Mouse (Mus musculus): Measurements from ENCODE around the gene Olfr464. TPM values are rescaled to one million over a fixed set of nuclear protein-coding genes. Genes with fewer than 3 reads are reported as not detected.

Gene Olfr464
- not detected in 4 replicates for total RNA-seq (2023)

DNA sequence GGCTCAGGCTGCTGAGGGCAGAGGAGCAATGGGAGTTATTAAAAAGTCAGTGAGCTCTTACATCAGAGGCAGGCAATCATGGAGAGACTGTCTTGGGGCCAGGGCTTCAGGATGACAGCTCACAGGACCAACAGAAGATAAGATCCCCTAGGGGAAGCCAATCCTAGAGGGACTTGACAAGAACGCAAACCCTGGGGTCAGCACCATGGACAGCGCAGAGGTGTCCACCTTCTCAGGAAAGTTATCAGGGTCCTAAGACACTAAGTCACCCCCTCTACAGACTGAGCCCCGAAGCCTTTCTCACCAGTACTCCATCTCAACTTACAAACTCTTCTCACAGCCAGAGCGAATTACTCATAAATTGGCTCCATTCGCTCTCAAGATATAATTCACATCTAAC lies at the start of gene Olfr464:
Olfr464 (minus strand) TSS at position 2 of the 400 bp plus-strand sequence.

DNA sequence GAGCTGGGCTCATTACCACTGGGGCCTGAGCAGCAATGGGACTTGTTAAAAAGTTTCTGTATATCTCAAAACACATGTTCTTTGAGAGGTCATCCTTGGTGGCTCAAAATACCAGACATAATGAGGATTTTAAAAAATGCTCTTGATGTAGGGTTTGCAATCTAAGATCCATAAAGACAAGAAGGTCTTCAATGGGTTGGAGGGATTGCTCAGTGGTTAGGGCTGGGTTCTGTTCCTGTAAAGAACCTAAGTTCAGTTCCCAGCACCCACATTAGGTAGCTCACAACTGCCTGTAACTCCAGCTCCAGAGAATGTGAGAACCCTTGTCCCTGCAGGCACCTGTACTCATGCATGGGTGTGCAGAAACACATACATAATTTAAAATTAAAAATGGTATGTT lies 23.5 kb downstream of the Olfr464 start, which contains the start of gene Olfr463:
Olfr463 (minus strand) TSS at position 101 of the 400 bp plus-strand sequence.

DNA sequence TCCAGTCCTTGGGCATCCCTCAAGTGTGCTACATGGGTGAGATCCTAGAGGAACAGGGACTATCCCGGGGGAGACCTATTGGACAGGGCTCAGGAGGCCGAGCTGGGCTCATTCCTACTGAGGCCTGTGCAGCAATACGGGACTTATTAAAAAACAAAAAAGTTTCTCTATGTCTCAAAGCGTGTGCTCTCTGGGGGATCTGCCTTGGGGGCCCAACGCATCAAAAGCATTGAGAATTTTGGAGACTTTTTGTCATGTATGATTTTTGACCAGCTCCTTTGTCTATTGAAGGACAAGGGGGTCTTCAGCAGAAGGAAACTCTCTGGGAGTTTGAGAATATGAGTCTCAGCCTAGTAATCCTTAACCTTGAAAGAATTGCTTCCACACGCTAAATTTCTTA lies 28.6 kb downstream of the Olfr464 start, which contains the start of gene Olfr462:
Olfr462 (minus strand) TSS at position 101 of the 400 bp plus-strand sequence.

DNA sequence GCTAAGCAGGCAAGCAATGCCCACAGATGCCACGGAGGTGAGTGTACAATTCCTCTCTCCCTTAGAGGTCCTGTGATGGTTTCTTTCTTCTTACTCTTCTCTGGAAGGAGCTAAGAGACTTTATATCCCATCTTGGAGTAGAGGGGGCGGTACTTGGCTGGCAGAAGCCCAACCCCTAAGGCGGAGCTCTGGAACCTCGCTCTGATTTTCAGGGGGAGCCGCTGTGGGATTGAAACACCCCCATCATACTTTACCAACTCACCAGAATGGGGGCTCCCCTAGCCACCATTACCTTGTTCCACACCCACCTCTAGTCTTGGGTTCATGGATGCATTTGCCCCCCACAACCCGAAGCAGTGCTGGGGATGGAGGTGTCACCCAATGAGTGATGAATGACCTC lies 45.3 kb downstream of the Olfr464 start, which contains the start of gene Epx:
Epx (minus strand) TSS at position 101 of the 400 bp plus-strand sequence.

Other genes with a start within 250 kb of the Olfr464 start
- 129 to 138 TPM (median 134 TPM) in 4 replicates for gene Supt4a, start 183.4 kb downstream of the Olfr464 start, total RNA-seq (2023)
- gene Tspoap1, start 160.4 kb downstream of the Olfr464 start, total RNA-seq (2023), result 10.0 to 14.4 TPM (median 11.1 TPM) in 4 replicates
- 0.54 to 1.1 TPM in 2 of 4 replicates, not detected in the others for gene Mpo, start 127.4 kb downstream of the Olfr464 start, total RNA-seq (2023)
- not detected in 4 replicates for gene Lpo, start 92.7 kb downstream of the Olfr464 start, total RNA-seq (2023)
- gene Mks1, start 67.8 kb downstream of the Olfr464 start, total RNA-seq (2023), result 15.6 to 18.2 TPM (median 16.7 TPM) in 4 replicates
- gene Epx, start 45.4 kb downstream of the Olfr464 start, total RNA-seq (2023), result not detected in 4 replicates
- not detected in 4 replicates for gene Olfr462, start 28.7 kb downstream of the Olfr464 start, total RNA-seq (2023)
- not detected in 4 replicates for gene Olfr463, start 23.6 kb downstream of the Olfr464 start, total RNA-seq (2023)
- 11.3 to 13.6 TPM (median 12.1 TPM) in 4 replicates for gene Dynll2, start 66.6 kb upstream of the Olfr464 start, total RNA-seq (2023)
- gene Srsf1, start 126.4 kb upstream of the Olfr464 start, total RNA-seq (2023), result 318 to 366 TPM (median 354 TPM) in 4 replicates
- 70.3 to 73.4 TPM (median 71.7 TPM) in 4 replicates for gene Vezf1, start 147.3 kb upstream of the Olfr464 start, total RNA-seq (2023)
- 5.0 to 9.4 TPM (median 6.8 TPM) in 4 replicates for gene Cuedc1, start 177.1 kb upstream of the Olfr464 start, total RNA-seq (2023)

Measured in B cell, adult 62 days (primary cell).